Mouse (Mus musculus): ENCODE measurements around the gene Ppie. TPM values are rescaled to one million over a fixed set of nuclear protein-coding genes. Genes with fewer than 3 reads are reported as not detected.
"Not testable (repeated sequence)": the region's sequence is repeated elsewhere in the genome, so short reads cannot be mapped to it uniquely, and the experiment has no call there.

Gene Ppie
- polyA plus RNA-seq, 1 experiment = 23.6 TPM

DNA sequence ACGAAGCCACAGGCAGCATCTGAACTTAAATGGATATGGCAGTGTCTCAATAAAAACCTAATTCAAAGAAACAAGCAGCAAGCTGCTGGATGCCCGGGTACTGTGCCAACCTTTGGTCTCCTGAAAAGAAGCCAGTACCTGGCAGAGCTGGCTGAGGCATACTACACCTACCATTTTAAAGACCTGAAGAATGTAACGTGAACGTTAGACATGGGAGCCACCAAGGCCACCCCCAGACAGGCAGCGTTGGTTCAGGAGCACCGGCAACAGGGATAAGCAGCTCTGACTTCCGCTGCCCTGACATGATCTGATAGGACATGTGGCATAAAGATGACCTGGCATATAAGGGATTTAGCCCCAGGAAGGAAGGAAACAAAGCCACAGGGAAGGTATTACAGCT lies 13.1 kb downstream of the Ppie start:
- TF ChIP-seq POLR2A (IDR thresholded peaks at IDR 0.05; ENCODE audit: borderline replicate concordance, control insufficient read depth, low read depth, low read length) (no peak), CTCF (IDR thresholded peaks at IDR 0.05; ENCODE audit: control insufficient read depth, insufficient read depth, low read length) (no peak)

GRCm38 (mm10) chr4:123121286-123121685 lies 18.5 kb downstream of the Ppie start:
- H3K4me1 ChIP-seq (ENCODE audit: control insufficient read depth, insufficient read depth, low read length) = no peaks in the 10 kb centered on the region
- no peak overlapping the region for H3K4me3 ChIP-seq (replicated peaks; ENCODE audit: control insufficient read depth, low read depth, low read length)
- 82% methylated on average over 2 of the region's 2 CpGs for WGBS
- no peak for TF ChIP-seq POLR2A (IDR thresholded peaks at IDR 0.05; ENCODE audit: borderline replicate concordance, control insufficient read depth, low read depth, low read length)
- TF ChIP-seq CTCF (IDR thresholded peaks at IDR 0.05; ENCODE audit: control insufficient read depth, insufficient read depth, low read length) = no peak
- H3K27ac ChIP-seq (ENCODE audit: control insufficient read depth, insufficient read depth, low read depth, low read length, poor library complexity) = no peak overlapping the region

More for the DNA sequence above, 13.1 kb downstream of the Ppie start:
- Histone ChIP-seq H3K27ac (ENCODE audit: control insufficient read depth, insufficient read depth, low read depth, low read length, poor library complexity) (no peak overlapping the region), H3K4me1 (ENCODE audit: control insufficient read depth, insufficient read depth, low read length) (no peaks in the 10 kb centered on the region), H3K4me3 (replicated peaks; ENCODE audit: control insufficient read depth, low read depth, low read length) (no peak overlapping the region)
- WGBS = 87% methylated on average over 7 of the region's 7 CpGs

DNA sequence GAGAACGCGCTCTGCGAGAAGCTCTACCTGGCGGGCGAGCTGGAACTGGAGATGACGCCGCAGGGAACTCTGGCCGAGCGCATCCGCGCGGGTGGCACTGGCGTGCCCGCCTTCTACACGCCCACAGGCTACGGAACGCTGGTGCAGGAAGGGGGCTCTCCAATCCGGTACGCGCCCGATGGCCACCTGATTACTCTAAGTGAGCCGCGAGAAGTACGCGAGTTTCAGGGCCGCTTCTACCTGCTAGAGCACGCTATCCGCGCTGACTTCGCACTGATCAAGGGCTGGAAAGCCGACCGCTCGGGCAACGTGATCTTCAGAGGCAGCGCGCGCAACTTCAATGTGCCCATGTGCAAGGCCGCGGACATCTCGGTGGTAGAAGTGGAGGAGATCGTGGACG lies 23.1 kb downstream of the Ppie start:
- 26% methylated on average over 21 of the region's 42 CpGs for WGBS
- not testable (repeated sequence) for H3K4me3 ChIP-seq (replicated peaks; ENCODE audit: control insufficient read depth, low read depth, low read length)

DNA sequence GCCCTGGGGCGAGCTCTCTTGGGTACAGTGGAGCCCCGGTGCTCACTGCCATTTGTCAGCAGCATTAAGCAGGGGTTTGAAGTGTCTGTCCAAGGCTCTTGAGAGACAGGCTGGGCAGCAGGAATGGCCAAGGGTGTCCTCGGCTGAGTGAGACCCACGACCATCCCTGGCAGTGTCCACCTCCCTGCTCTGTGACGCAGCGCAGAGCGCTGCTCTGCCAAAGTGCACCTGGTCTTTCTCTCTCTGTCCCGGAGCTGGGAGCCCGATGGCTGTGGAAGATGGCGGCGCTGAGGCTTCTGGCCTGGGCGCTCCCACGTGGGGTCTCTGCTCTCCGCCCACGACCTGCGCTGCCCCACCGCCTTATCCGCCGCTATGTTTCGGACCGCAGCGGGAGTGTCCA lies 23.7 kb downstream of the Ppie start, which contains the start of gene Oxct2b:
TSS of gene Oxct2b (plus strand) at position 256 of the 400 bp plus-strand sequence.
- Histone ChIP-seq H3K4me3 (replicated peaks; ENCODE audit: control insufficient read depth, low read depth, low read length) (no peak within 1 kb of the TSS), H3K27ac (ENCODE audit: control insufficient read depth, insufficient read depth, low read depth, low read length, poor library complexity) (no peak within 1 kb of the TSS), H3K4me1 (ENCODE audit: control insufficient read depth, insufficient read depth, low read length) (peaks cover 2% of the 10 kb centered on the region)
- TF ChIP-seq POLR2A (IDR thresholded peaks at IDR 0.05; ENCODE audit: borderline replicate concordance, control insufficient read depth, low read depth, low read length) = no peak
- no peak for TF ChIP-seq CTCF (IDR thresholded peaks at IDR 0.05; ENCODE audit: control insufficient read depth, insufficient read depth, low read length)
- 16% methylated on average over 22 of the region's 22 CpGs for WGBS

More for the DNA sequence above, 23.1 kb downstream of the Ppie start:
- not testable (repeated sequence) for H3K27ac ChIP-seq (ENCODE audit: control insufficient read depth, insufficient read depth, low read depth, low read length, poor library complexity); H3K4me1 ChIP-seq (ENCODE audit: control insufficient read depth, insufficient read depth, low read length)

DNA sequence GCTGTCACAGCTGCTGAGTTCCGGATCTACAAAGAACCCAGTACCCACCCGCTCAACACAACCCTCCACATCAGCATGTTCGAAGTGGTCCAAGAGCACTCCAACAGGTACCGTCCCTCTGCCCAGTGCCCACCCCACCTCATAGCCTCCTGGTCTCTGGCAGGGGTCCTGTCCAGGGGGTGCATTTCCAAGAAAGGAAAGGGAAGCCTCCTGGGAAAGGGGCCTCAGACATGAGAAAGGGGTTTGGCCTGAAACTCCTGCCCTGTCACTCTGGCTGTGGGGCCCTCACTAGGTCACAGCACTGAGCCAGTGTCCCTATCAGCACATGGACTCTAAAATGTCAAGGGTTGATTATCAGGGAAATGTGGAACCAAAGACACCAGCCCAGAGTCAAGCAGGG lies 25.1 kb downstream of the Ppie start:
- not testable (repeated sequence) for H3K4me3 ChIP-seq (replicated peaks; ENCODE audit: control insufficient read depth, low read depth, low read length); H3K4me1 ChIP-seq (ENCODE audit: control insufficient read depth, insufficient read depth, low read length); H3K27ac ChIP-seq (ENCODE audit: control insufficient read depth, insufficient read depth, low read depth, low read length, poor library complexity)
- WGBS = 88% methylated on average over 4 of the region's 4 CpGs

DNA sequence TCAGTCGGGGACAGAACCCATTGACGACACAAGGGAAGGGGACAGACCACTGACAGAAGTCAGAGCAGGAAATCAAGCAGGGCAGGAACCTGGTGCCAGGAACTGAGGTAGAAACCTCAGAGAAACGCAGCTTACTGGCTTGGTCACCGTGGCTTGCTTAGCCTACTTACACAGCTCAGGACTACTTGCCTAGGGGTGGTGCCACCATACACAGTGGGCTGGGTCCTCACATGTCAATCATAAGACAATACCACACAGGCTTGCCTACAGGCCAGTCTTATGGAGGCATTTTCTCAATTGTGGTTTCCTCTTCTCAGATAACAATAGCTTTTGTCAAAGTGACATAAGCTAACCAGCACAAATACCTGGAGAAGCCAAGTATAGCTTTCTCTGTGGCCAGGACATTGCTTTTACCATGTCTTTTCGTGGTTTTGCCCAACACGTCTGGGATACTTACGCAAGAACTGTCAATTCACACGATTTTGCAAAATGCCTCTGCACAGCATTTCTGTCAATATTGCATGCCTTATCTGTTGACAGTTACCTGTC lies 27.5 kb downstream of the Ppie start:
- Histone ChIP-seq H3K4me1 (ENCODE audit: control insufficient read depth, insufficient read depth, low read length) (peaks cover 2% of the 10 kb centered on the region), H3K27ac (ENCODE audit: control insufficient read depth, insufficient read depth, low read depth, low read length, poor library complexity) (no peak overlapping the region), H3K4me3 (replicated peaks; ENCODE audit: control insufficient read depth, low read depth, low read length) (no peak overlapping the region)
- no peak for TF ChIP-seq CTCF (IDR thresholded peaks at IDR 0.05; ENCODE audit: control insufficient read depth, insufficient read depth, low read length)
- 8% methylated on average over 8 of the region's 8 CpGs for WGBS

DNA sequence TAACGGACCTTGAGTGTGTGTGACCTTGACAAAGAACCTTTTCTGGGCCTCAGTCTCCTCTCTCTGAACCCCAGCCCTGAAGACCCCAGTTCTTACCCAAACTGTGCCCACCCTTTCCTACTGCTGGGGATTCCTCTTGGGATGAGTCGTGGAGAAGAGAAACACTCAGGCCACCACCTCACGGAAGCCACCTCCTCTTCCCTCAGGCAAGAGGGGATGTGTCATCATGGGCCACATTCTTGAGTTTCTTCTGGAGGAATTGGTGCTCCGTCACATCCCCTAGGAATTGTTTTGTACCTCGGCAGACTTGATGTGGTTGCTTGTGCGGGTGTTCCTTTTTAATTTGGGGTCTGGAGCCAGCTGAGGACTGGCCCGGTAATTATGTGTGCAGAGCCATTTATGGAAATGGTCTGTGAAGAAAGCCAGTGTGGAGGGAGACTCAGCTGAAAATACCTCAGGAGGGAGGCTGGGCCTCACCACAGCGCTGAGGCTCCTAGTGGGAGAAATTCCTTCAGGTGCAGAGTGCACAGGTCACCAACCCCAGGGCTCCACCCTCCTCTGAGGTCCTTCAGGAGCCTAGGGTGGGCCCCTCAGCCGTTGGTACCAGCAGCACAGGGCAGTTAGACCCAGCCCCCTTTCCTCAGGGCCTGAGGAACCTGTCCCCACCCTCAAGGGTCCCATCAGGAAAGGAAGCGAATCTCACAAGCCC lies 28.3 kb downstream of the Ppie start:
- H3K4me1 ChIP-seq (ENCODE audit: control insufficient read depth, insufficient read depth, low read length); H3K27ac ChIP-seq (ENCODE audit: control insufficient read depth, insufficient read depth, low read depth, low read length, poor library complexity); H3K4me3 ChIP-seq (replicated peaks; ENCODE audit: control insufficient read depth, low read depth, low read length): not testable (repeated sequence)
- 66% methylated on average over 10 of the region's 10 CpGs for WGBS

- Histone ChIP-seq H3K4me1 (ENCODE audit: control insufficient read depth, insufficient read depth, low read length) (peaks cover 2% of the 10 kb centered on the region), H3K27ac (ENCODE audit: control insufficient read depth, insufficient read depth, low read depth, low read length, poor library complexity) (no peak overlapping the region), H3K4me3 (replicated peaks; ENCODE audit: control insufficient read depth, low read depth, low read length) (no peak overlapping the region)
- 75% methylated on average over 4 of the region's 4 CpGs for WGBS
- TF ChIP-seq POLR2A (IDR thresholded peaks at IDR 0.05; ENCODE audit: borderline replicate concordance, control insufficient read depth, low read depth, low read length) (no peak), CTCF (IDR thresholded peaks at IDR 0.05; ENCODE audit: control insufficient read depth, insufficient read depth, low read length) (no peak)
Observed at GRCm38 (mm10) chr4:123110751-123111150, 29.0 kb downstream of the Ppie start.

DNA sequence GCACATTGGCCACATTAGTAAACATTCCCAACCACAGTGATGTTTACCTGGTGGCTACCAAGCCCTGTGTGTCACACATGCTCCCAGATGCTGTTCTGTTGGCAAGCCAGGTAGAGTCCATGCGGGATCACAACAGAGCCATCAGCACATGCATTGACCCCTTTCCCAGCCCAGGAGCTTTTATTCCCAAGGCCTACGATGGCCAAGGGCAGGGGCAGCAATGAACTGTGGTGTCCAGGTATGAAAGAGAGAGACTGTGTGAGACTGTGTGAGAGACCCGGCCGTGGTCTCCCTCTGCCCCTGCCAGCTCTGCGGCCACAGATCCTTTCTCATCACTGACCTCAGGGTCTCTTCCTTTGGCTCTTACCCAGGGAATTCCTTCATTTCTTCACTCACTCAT lies 31.7 kb downstream of the Ppie start:
- peaks cover 2% of the 10 kb centered on the region for H3K4me1 ChIP-seq (ENCODE audit: control insufficient read depth, insufficient read depth, low read length)
- WGBS = 80% methylated on average over 5 of the region's 5 CpGs
- no peak for TF ChIP-seq POLR2A (IDR thresholded peaks at IDR 0.05; ENCODE audit: borderline replicate concordance, control insufficient read depth, low read depth, low read length)
- no peak for TF ChIP-seq CTCF (IDR thresholded peaks at IDR 0.05; ENCODE audit: control insufficient read depth, insufficient read depth, low read length)
- H3K27ac ChIP-seq (ENCODE audit: control insufficient read depth, insufficient read depth, low read depth, low read length, poor library complexity) = no peak overlapping the region
- H3K4me3 ChIP-seq (replicated peaks; ENCODE audit: control insufficient read depth, low read depth, low read length) = no peak overlapping the region

All from bone marrow, adult 2 months (tissue).